Mouse (Mus musculus): ENCODE measurements around the gene Dcun1d1.

The Dcun1d1 gene

DNA sequence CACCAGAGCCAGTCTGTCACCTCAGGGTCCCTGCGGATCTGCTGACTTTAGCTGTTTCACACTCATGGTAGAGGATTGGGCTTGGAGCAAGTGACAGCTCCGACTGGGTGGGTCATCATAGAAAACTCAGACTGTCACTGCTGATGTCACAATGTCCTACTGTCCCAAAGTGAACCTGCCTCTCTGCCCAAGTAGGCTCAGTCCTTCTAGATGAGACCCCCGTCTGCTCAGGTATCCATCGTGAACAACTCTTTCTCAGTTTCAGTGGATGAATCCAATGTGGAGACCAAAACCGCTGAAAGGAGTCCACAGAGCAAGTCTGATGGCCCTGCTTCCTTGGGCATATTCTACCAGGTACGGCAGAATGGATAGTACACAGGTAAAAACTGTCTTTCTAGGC is at the start of gene Dcun1d1:
Dcun1d1 (minus strand) TSS at position 101 of the 400 bp plus-strand sequence.
- no peak for DNase-seq

DNA sequence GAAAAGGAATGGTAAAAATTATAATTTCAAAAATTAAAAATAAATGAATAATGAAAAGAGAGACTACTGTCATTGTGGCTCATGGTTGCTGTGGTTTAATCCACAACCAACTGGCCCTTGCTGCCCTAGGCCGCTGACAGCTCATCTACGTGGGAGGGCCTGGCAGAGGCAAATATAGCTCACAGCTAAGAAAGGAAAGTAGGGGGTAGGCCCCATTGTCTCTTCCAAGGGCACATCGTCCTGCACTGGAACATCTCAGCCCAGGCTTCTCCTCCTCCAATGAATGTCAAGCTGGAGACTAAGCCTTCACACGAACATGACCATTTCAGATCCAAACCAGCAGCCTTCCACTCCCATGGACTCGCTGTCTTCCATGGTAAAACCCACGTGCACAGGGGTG is 49.0 kb upstream of the Dcun1d1 start:
- DNase-seq, result no peak

DNA sequence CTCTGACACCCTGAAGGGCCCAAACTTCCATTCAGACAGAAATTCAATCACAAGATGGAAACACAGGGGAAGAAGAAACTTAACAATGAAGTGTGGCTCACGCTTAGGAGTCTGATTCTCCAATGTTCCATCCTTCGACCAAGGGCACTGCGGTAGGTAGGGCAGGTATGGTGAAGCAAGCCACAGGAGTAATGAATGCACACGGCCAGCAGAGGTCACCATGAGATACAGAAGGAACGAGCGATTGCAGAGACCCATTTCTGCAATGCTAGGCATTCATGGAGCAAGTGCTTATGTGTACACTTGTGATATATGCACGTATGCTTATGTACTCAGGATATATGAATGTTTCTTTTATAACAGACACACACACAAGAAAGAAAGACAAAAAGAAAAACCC is 36.3 kb upstream of the Dcun1d1 start:
- DNase-seq, result peak; percentile 22

DNA sequence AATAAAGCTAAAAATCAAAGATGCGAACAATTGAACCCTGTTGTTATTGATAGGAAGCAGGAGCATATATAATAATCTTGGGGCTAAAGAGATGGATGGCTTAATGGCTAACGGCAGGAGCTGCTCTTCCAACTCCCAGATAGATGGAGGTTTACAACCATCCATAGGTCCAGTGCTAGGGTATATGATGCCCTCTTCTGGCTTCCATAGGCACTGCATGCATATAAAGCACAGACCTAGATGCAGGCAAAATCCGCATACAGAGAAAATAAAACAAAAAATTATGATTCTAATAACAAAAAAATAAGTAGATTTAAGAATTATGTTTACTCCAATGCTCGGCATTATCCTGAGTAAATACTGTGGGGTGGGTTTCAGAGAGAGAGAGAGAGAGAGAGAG is 35.7 kb upstream of the Dcun1d1 start:
- DNase-seq, result peak; percentile 28

DNA sequence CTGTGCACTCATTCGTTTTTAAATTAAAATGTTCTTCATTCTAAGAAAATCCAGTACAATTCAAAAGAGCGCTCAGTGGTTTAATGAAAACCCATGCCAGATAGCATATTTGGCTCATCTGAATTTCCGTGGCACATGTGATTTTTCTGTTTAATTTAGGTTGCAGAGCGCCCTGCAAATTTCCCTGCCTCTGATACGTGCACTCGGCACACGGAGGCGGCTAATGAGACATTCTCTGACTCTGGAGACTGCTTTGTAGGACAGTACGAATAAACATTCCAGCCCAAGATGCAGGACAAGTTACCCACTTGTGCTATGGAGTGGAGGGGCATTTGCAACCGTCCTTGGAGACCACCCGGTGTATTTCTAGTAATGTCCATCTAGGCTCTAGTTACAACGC is 33.9 kb upstream of the Dcun1d1 start:
- no peak for DNase-seq

DNA sequence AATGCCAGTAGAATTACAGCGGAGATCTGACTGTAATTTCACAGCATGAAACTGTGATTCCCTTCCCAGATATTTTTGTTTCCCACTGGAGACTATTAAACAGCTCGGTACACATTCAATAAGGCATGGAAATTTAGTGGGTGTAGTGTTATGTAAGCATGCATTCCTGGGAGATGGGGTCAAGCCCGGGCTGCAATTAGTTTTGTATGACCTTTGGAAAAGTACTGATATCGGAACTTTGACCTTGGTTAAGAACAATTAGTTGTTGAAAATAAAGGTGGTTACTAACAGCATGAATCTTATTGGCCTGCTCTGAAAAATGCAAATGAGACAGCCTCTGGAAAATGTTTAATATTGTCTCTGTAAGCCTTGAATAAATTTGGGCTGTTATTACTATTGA is 33.2 kb upstream of the Dcun1d1 start:
- no peak for DNase-seq

DNA sequence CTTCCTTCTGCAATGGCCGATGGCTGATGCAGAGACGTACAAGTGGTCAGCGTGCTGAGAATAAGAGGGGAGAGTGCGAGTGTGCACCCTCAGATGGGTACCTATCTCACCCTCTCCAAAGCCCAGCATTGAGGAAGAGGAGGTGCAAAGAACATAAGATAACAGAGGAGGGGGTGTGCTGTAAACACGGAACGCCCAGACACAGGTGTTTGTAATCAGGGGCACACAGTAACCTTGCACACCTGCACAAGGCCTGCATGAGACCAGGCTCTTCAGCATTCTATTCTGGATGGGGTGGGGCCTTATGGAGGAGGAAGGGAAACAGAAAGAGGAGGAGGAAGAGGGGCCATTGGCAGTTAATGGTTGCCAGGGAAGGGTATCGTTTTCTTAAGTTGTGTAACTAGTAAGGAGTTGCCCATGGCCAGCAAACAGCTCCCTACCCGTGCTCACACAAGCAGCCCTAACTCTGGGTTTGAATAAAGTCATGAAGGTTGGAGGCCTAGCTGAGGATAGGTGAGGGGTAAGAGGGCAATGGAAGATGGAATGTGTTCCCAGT is 30.2 kb upstream of the Dcun1d1 start:
- DNase-seq, result no peak

DNA sequence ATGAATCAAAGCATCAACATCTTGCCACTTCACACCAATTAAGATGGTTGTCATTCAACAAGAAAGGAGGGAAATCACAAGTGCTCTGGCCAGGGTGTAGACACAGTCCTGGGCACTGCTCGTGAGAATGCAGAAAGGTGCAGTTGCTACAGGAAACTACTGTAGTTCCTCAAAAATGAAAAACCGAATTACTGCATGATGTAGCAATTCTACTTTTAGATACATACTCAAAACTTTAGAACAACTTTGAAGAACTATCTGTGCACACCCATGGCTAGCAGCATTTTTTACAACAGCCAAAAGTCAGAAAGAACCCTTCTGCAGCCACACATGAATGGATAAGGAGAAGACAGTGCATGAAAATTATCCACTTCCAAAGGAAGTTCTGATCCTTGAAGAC is 29.2 kb upstream of the Dcun1d1 start:
- DNase-seq, result no peak

DNA sequence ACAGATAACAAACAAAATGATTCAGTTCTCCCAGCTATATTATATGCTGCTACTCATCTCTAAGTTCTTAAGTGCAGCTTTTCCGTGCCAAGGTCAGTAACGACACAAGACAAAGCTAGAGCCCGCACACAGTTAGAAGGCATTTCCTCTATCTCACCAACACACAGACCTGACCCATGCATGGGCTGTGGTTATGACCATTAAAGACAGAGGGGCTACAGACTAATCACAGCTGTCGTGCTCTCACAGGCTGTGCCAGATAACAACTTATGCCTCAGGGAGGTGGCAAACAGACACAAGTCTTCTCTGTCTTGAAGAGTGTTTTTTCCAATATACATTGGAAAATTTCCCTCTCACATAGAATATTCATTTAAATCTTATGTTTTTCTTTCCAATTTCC is 27.7 kb upstream of the Dcun1d1 start:
- no peak for DNase-seq

DNA sequence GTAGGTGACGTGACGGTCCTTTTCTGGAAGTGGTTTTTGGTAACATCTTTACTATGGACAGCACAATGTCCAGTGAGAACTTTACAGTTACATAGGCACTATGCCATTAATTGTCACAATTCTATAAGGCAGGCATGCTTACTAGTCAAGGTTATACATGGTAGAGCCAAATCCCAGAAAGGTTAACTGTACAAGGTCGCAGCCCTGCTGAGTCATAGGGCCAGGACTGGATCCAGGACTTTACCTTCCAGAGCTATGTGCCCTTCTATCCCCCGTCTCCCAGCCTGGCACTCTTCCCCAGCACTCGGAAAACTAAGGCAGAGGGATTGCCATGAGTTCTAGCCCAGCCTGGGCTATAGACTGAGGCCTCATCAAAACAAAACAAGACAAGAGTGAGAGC is 26.7 kb upstream of the Dcun1d1 start:
- no peak for DNase-seq

DNA sequence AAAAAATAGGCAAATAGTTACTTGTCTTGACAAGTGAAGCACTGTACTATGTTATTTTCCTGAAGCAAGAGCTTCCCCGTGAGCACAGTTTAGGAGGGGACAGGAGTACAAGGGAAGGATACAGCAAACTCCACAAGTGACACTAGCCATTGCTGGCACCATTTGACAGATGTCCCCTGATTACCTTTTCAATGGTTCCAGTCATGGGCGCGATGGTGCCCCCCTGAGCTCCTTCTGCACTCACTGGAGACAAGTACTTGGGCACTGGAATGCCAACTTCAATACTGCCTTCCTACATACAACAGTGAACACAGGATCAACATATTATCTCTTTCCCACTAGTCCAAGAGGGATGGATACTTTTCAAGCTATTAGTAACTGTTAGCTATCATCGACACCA is 26.2 kb upstream of the Dcun1d1 start:
- DNase-seq, result no peak

DNA sequence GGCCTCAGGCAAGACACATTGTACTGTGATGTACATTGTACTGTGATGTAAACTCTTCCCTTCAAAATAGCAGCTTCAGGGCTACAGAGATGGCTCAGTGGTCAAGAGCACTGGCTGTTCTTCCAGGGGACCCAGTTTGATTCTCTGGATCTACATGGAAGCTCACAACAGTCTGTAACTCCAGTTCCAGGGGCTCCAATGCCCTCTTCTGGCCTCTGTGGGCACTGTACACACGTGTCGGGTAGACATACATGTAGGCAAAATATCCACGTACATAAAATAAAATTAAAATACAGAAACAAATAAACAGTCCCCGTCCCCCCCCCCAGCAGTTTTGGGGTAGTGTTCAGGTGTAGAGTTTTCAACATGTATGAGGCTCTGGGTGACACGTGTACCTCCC is 25.7 kb upstream of the Dcun1d1 start:
- DNase-seq, result no peak

DNA sequence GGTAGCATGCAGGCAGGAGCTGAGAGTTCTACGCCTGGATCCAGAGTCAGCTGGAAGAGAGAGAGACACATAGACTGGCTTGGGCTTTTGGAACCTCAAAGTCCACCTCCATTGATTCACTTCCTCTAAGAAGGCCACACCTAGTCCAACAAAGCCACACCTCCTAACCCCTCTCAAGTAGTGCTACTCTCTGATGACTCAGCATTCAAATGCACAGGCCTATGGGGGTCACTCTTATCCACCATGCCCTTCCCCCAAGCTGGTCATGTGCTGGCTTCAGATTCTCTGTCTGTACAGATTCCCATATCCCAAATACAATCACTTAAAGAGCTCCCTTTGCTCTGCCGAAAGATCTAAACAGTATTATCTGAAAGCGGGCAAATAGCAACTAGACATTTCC is 20.0 kb upstream of the Dcun1d1 start:
- no peak for DNase-seq

DNA sequence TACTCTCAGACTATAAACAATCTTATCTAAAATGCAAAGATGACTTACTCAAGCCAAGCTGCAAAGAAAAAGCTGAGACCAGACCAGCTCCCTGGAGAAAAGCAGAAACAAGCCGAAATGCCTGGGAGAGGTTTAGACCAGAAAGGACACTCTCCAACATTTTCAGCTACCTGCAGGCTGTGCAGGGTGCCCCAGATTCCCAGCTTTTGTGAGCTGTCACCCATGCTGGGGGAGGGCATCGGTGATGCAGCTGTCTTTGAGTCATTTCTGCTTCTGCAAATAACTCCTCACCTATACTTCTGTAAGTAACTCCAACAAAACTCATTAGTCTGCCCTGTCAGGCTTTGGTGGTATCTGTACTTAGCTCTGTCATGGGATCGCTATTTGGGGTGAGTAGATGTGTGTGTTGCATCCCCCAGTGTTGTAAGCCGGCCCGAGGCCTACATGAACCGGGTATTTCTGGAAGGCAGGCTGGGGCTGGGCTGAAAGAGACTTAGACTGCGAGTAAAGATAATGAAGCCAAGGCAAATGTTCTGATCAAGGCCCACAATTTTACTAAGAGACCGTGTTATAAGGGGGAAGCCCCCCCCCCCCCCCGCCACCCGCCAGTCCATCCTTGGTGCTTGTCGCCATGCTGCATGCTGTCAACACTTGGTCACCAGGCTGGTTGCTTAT is 17.8 kb upstream of the Dcun1d1 start:
- no peak for DNase-seq

DNA sequence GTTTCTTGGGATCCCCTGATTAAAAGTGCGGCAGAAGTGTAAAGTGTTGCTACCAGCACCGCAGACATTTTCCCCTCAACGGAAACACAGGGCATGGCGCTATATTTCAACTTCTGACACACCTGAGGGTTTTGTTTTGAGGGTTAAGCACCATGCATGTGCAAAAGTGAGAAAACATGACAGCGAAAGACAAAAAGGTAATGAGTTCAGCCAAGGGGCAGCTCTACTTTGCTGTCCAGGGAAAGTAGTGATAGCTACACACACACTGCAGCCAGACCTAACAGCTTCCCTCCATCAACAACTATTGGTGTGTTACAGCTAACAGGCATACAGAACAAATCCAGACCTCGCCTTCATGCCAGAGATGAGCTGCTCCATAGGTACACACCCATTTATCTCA is 16.6 kb upstream of the Dcun1d1 start:
- DNase-seq, result no peak

DNA sequence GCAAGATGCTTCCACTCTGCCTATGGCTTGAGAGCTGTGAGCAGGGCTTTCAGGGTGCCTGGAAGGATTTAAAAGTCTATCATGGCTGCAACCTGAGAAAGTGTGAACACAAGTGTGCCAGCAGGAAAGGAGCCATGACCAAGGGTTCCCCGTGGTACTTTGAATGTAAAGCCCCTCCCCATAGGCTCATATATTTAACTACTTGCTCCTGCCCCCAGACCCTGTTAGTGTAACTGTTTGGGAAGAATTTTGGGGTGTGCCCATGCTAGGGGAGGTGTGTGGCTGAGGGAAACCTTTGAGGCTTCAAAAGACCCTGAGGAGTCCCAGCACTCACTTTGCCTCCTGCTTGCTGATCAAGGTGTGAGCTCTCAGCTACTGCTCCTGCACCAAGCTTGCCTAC is 15.9 kb upstream of the Dcun1d1 start:
- no peak for DNase-seq

DNA sequence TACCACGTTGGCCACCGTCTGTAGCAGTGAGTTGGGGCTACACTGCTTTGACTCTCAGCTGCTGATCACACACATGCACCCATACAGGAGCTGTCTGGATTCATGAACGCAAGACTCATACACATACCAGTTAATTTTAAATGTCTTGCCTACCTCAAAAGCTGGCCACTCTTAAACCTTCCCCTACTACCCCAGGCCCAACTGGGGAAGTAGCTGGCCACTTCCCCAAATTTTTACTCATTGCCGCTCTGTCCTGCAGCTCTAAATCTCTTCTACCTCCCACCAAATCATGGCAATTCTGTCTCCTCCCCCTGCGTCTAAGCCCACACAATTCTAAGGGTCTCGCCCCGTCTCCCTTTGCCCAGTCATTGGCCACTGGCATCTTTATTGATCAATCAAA is 11.0 kb upstream of the Dcun1d1 start:
- DNase-seq, result no peak

DNA sequence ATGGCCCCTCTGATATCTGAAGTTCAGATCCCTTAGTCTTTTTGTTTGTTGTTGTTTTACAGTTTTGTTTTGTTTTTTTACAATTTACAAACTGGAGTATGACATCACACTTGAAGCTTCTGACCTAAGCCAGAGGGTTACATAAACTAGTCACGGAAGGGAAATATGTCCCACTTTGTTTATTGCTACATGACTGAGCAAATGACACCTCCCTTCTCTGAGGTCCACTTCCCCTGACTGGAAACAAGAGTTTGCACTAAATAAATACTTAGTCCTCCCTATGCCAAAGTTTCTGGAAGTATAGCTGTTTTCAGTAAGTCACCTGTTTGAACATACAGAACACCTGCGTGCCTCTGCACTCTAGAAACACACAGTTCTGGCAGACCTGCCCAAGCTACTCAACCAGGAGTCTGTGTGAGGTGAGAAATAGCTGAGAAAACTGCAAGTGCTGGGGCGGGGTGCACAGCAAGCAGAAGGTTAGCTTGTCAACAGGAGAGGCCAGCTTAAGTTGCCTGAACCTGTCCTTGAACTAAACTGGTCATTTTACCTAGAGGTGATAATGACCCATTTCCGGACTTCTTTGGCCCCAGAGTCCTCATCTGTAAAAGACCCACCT is 3.4 kb upstream of the Dcun1d1 start:
- no peak for DNase-seq

DNA sequence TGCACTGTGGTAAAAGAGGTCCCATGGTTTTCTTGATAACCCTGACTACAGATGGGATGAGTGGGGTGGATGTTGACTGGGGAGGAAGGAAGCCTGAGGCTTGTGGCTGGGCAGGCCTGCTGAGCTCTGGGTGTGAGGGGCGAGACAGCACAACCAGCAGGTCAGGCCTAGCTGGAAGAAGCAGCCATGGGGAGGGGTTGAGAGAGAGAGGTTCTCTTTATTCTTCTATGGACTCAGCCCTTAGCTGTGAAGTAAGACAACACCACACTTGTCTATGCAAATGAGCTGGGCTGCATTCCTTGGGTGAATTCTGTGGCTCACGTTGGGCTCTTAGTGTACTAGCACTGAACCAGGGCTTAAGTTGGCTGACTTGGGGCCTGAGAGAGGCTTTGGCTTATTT is 2.8 kb upstream of the Dcun1d1 start:
- no peak for DNase-seq

DNA sequence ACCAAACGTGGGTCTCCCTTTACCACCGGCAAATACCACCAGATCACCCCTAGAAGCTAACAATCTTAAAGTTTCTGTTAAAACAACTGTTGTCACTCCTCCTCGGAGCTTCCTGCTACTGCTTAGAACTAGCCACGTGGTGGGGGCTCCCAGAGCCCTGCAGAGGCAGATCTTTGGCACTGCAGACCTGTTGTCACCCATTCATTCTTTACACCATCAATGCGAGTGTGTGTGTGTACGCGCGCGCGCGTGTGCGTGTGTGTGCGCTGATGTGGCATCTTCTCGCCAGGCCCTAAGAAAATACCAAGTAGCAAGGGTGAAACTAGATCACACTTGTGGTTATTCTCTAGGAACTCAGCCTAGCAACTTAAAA is 3.9 kb downstream of the Dcun1d1 start:
- no peak for DNase-seq

DNA sequence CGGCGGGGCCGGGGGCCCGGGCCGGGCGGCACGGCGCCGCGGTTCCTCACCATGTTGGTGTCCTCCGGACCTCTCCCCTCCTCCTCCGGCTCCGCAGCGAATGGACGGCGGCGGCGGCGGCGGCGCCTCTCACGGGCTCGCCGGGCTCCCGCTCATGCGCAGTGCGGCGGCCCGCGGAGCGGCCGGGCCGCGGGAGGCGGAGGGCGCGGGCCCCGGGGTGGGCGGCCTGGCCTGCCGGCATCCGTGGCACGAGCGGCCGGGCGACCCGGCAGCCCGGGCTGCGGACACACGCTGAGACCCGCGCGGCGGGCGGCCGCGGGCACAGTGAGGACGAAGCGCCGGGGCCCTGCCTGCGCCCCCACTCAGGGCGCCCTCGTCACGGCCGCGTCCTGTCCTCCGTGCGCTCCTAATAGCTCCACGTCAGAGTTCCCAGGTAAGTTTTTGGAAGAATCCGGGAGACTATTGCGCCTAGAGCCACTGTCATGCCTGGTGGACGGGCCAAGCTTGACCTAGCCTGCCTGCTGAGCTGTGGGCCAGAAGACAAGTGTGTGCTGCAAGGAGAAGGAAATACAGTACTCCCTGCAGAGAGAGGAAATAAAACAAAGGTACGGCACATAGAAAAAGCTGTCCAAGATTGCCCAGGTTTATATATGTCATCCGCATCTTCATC is 4.4 kb downstream of the Dcun1d1 start:
- DNase-seq, result peak; percentile 75

DNA sequence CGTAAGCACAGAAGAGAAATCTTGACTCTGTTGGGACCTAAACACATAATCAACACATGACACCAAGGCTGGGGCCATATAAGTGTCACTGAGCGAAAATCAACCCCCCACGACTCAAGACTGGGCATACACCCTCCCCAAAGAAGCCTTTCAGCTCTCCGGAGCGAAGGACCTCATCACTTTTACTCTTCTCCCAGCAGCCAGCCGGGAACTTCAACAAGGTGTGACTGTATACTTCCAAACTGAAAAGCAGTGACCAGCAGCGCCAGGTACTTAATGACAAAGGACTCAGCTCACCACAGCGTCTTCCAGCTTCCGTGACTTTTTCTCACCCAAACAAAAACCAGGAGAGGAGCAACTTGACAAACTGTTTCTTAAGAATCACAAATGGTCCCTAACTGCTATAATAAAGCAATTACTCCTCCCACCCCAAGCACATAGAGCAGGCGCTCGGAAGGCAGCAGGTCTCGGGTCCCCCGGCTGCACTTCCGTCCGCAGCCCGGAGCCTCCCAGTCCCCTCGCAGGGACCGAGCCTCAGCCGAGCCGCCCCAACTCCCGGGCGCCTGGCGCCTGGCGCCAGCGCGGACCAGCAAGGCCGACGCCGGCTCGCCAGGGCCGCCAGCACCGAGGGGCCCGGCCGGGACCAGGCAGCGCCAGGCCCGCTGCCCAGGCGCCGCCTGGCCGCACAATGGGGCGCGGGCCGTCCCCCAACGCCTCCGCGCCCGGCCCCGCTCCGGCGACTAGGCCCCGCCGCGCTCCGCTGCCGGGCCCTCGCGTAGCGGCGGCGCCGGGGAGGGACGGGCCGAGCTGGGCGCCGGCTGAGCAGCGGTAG is 5.1 kb downstream of the Dcun1d1 start:
- DNase-seq, result peak; percentile 40

DNA sequence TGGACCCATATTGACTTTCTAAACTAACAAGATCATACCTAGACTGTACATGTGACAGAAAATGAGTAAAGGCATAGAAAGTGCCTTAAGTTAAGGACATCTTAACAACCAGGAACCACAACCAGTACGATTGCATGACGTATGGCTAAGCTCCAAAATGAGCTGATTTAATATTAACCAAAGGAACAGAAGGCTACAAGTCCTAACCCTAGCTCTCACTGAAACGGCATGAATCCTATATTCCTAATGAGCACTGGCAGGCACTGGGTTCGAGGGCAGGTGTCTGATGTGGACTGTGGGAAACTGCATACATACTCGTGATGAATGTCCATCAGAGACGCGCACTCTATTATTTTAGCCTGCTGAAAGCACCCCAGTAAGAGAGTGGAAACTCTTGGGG is 5.9 kb downstream of the Dcun1d1 start:
- DNase-seq, result no peak
